Mouse (Mus musculus): ENCODE measurements at regions not wholly inside any gene's neighbourhood (a gene's known extent, or its start where the extent isn't known, plus 50 kb on each side); places are given as distances from the start of the nearest gene placed in this dataset.

DNA sequence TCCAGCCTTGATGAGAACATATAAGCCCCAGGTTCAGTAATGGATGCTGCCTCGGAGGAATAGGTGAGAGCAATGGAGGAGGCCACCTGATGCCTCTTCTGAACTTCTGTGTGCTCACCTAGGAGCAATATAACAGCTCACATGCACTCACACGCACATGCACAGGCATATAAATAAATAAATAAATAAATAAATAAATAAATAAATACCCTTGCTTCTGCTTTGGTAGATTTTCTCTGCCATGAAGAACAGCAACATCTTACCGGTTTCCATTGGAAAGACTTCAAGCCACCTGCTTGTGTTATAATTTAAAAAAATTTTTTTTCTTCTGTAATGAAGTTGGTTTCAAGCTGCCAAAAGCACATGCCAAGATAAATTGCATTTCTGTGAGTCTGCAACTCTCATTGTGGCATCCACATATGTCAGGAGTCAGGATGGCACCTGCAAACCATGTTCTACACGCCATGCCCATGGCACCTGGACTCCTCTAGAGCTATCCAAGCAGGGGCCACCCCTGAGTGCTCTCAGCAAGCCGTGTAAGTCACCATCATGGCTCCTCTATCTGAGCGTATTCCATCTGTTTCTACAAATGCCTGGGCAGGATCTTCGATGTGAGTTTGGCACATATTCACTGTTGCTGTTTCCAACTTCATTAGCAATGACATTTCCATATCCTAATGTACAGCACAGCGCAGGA is 75.7 kb upstream of the Igfbp3 start:
- Histone ChIP-seq H3K79me2 (ENCODE audit: control insufficient read depth, insufficient read depth) (no peaks in the 10 kb centered on the region), H3K79me3 (ENCODE audit: low read depth) (no peaks in the 10 kb centered on the region), H3ac (ENCODE audit: control insufficient read depth, insufficient read length, low read depth) (no peak overlapping the region), H3K36me3 (ENCODE audit: control insufficient read depth, insufficient read depth) (no peaks in the 10 kb centered on the region), H3K27me3 (ENCODE audit: control insufficient read depth, insufficient read depth, insufficient read length) (no peaks in the 10 kb centered on the region), H3K4me3 (ENCODE audit: insufficient read depth, poor library complexity, severe bottlenecking) (no peak overlapping the region)
- no peak for TF ChIP-seq MYOG (IDR thresholded peaks at IDR 0.05; ENCODE audit: control insufficient read depth, extremely low read depth, insufficient read length)
- no peak for TF ChIP-seq FOSL1 (IDR thresholded peaks at IDR 0.05; ENCODE audit: insufficient read depth, low read length, poor library complexity, severe bottlenecking)
- no peak for TF ChIP-seq CTCF (IDR thresholded peaks at IDR 0.05; ENCODE audit: control insufficient read depth, insufficient read depth, insufficient read length)
- TF ChIP-seq MAX (IDR thresholded peaks at IDR 0.05) = no peak
- no peak for TF ChIP-seq MYOD1 (IDR thresholded peaks at IDR 0.05; ENCODE audit: control insufficient read depth, insufficient read length, low read depth)
- no peak for TF ChIP-seq USF1 (IDR thresholded peaks at IDR 0.05; ENCODE audit: low read depth)
- TF ChIP-seq CEBPB (IDR thresholded peaks at IDR 0.05; ENCODE audit: low read depth) = no peak

DNA sequence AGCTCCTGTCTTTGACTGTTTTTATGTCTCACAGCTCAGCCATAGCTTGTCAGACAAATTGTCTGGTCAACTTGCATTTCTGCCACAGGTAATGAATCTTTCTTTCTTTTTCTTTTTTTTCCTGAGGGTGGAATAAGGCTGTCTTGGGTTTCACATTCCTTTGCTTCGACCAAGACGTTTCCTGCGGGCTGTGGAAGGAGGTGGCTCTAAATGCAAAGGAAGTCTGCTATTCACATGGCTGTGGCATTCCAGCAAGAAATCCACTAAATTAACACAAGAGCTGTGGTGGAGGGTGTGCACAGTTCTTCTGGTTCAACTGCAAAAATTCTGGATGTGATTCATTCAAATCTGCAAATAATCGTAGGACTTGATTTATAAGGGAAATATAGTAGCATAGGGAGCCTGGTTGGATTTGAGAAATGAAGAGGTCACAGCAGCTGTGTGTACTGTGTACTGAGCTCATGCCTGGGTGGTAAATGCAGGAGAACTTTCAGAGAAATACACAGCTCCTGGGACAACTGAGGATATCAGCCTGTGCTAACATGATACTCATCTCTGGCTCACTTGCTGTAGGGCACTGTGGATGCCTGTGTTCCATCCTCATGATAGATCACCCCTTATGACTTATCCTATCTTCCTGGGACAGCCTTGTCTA is 71.2 kb upstream of the Igfbp3 start:
- H3K27me3 ChIP-seq (ENCODE audit: control insufficient read depth, insufficient read depth, insufficient read length) = no peaks in the 10 kb centered on the region
- H3K79me3 ChIP-seq (ENCODE audit: low read depth) = no peaks in the 10 kb centered on the region
- H3ac ChIP-seq (ENCODE audit: control insufficient read depth, insufficient read length, low read depth) = no peak overlapping the region
- H3K36me3 ChIP-seq (ENCODE audit: control insufficient read depth, insufficient read depth) = no peaks in the 10 kb centered on the region
- no peak overlapping the region for H3K4me3 ChIP-seq (ENCODE audit: insufficient read depth, poor library complexity, severe bottlenecking)
- TF ChIP-seq MYOG (IDR thresholded peaks at IDR 0.05; ENCODE audit: control insufficient read depth, extremely low read depth, insufficient read length) (no peak), CEBPB (IDR thresholded peaks at IDR 0.05; ENCODE audit: low read depth) (no peak), USF1 (IDR thresholded peaks at IDR 0.05; ENCODE audit: low read depth) (no peak), FOSL1 (IDR thresholded peaks at IDR 0.05; ENCODE audit: insufficient read depth, low read length, poor library complexity, severe bottlenecking) (no peak), MAX (IDR thresholded peaks at IDR 0.05) (no peak), MYOD1 (IDR thresholded peaks at IDR 0.05; ENCODE audit: control insufficient read depth, insufficient read length, low read depth) (no peak), CTCF (IDR thresholded peaks at IDR 0.05; ENCODE audit: control insufficient read depth, insufficient read depth, insufficient read length) (no peak)
- no peaks in the 10 kb centered on the region for H3K79me2 ChIP-seq (ENCODE audit: control insufficient read depth, insufficient read depth)

DNA sequence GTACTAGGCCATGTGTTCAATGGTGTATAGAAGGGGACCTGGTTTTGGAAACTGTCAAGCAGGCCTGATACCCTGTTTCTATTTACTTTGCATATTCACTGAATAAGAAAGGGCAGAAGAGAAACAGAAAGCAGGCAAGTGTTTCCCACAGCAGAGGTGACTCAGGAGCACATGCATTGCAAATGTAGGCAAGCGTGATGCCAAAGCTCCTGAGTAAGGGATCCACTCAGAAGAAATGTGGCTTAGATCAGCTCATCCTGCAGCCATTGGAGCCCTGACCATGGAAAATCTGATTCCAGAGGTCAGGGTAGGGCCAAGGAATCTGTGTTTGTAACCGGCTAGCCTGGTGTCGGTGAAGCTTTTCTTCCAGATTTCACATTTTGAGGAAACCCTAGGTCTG is 69.3 kb upstream of the Igfbp3 start:
- Histone ChIP-seq H3ac (ENCODE audit: control insufficient read depth, insufficient read length, low read depth) (no peak overlapping the region), H3K79me2 (ENCODE audit: control insufficient read depth, insufficient read depth) (no peaks in the 10 kb centered on the region), H3K36me3 (ENCODE audit: control insufficient read depth, insufficient read depth) (no peaks in the 10 kb centered on the region), H3K27me3 (ENCODE audit: control insufficient read depth, insufficient read depth, insufficient read length) (no peaks in the 10 kb centered on the region), H3K4me3 (ENCODE audit: insufficient read depth, poor library complexity, severe bottlenecking) (no peak overlapping the region), H3K79me3 (ENCODE audit: low read depth) (no peaks in the 10 kb centered on the region)
- TF ChIP-seq MYOG (IDR thresholded peaks at IDR 0.05; ENCODE audit: control insufficient read depth, extremely low read depth, insufficient read length) (no peak), MAX (IDR thresholded peaks at IDR 0.05) (no peak), CTCF (IDR thresholded peaks at IDR 0.05; ENCODE audit: control insufficient read depth, insufficient read depth, insufficient read length) (no peak), FOSL1 (IDR thresholded peaks at IDR 0.05; ENCODE audit: insufficient read depth, low read length, poor library complexity, severe bottlenecking) (no peak), CEBPB (IDR thresholded peaks at IDR 0.05; ENCODE audit: low read depth) (no peak), MYOD1 (IDR thresholded peaks at IDR 0.05; ENCODE audit: control insufficient read depth, insufficient read length, low read depth) (no peak), USF1 (IDR thresholded peaks at IDR 0.05; ENCODE audit: low read depth) (no peak)

DNA sequence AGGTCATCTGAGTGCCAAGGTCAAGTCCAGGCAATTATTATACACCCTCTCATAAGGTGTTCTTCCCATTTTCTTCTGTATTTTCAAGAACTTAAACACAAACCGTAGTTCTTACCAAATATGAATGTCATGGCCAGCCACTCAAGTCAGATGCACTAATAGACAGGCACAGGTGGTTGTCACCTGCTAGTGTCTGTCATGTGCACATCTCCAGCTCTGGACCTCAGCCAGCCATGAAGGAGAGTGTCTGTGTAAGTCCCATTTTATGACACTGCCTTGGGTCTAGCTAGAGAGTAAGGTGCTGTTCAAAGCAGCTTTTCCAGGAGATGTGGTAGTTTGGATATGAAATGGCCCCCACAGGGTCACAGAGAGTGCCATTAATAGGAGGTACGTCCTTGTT is 68.5 kb upstream of the Igfbp3 start:
- H3K79me3 ChIP-seq (ENCODE audit: low read depth) = no peaks in the 10 kb centered on the region
- TF ChIP-seq MYOD1 (IDR thresholded peaks at IDR 0.05; ENCODE audit: control insufficient read depth, insufficient read length, low read depth) (no peak), USF1 (IDR thresholded peaks at IDR 0.05; ENCODE audit: low read depth) (no peak), FOSL1 (IDR thresholded peaks at IDR 0.05; ENCODE audit: insufficient read depth, low read length, poor library complexity, severe bottlenecking) (no peak), MAX (IDR thresholded peaks at IDR 0.05) (no peak), CTCF (IDR thresholded peaks at IDR 0.05; ENCODE audit: control insufficient read depth, insufficient read depth, insufficient read length) (no peak), CEBPB (IDR thresholded peaks at IDR 0.05; ENCODE audit: low read depth) (no peak), MYOG (IDR thresholded peaks at IDR 0.05; ENCODE audit: control insufficient read depth, extremely low read depth, insufficient read length) (no peak)
- no peaks in the 10 kb centered on the region for H3K27me3 ChIP-seq (ENCODE audit: control insufficient read depth, insufficient read depth, insufficient read length)
- H3ac ChIP-seq (ENCODE audit: control insufficient read depth, insufficient read length, low read depth) = no peak overlapping the region
- no peaks in the 10 kb centered on the region for H3K36me3 ChIP-seq (ENCODE audit: control insufficient read depth, insufficient read depth)
- H3K4me3 ChIP-seq (ENCODE audit: insufficient read depth, poor library complexity, severe bottlenecking) = no peak overlapping the region
- H3K79me2 ChIP-seq (ENCODE audit: control insufficient read depth, insufficient read depth) = no peaks in the 10 kb centered on the region

DNA sequence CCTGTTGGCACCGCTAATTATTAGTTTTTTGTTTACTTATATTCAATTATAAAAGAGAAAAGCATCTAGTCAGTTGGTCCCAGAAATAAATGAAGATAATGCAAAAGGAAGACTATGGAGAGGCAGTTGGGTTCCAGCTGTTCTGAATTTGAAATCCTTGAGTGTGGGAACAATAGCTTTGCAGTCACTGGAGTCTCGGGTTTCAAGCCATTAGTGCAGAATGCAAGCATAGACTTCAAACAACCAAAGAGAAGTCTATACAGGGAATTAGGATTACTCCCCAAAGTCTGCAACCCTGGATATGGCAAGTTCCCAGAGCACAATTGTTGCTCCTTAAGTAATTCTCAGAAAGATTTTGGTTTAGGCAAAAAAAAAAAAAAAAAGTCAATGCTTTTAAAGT is 67.9 kb upstream of the Igfbp3 start:
- TF ChIP-seq MYOG (IDR thresholded peaks at IDR 0.05; ENCODE audit: control insufficient read depth, extremely low read depth, insufficient read length) (no peak), MYOD1 (IDR thresholded peaks at IDR 0.05; ENCODE audit: control insufficient read depth, insufficient read length, low read depth) (no peak), USF1 (IDR thresholded peaks at IDR 0.05; ENCODE audit: low read depth) (no peak), CTCF (IDR thresholded peaks at IDR 0.05; ENCODE audit: control insufficient read depth, insufficient read depth, insufficient read length) (no peak), CEBPB (IDR thresholded peaks at IDR 0.05; ENCODE audit: low read depth) (no peak), FOSL1 (IDR thresholded peaks at IDR 0.05; ENCODE audit: insufficient read depth, low read length, poor library complexity, severe bottlenecking) (no peak)
- Histone ChIP-seq H3K36me3 (ENCODE audit: control insufficient read depth, insufficient read depth) (no peaks in the 10 kb centered on the region), H3K79me2 (ENCODE audit: control insufficient read depth, insufficient read depth) (no peaks in the 10 kb centered on the region), H3K4me3 (ENCODE audit: insufficient read depth, poor library complexity, severe bottlenecking) (no peak overlapping the region), H3K79me3 (ENCODE audit: low read depth) (no peaks in the 10 kb centered on the region), H3K27me3 (ENCODE audit: control insufficient read depth, insufficient read depth, insufficient read length) (no peaks in the 10 kb centered on the region), H3ac (ENCODE audit: control insufficient read depth, insufficient read length, low read depth) (no peak overlapping the region)
